Mouse (Mus musculus): Measurements from ENCODE around the gene Hectd4. TPM values are rescaled to one million over a fixed set of nuclear protein-coding genes. Genes with fewer than 3 reads are reported as not detected.
A peak's percentile ranks its signal among the peaks of the same experiment; 100 is the strongest.
"Not testable (repeated sequence)": the region's sequence is repeated elsewhere in the genome, so short reads cannot be mapped to it uniquely, and the experiment has no call there.

Hectd4 gene
- polyA plus RNA-seq, 1 experiment from 2014 or later: 7.6 TPM

- Histone ChIP-seq H3K27ac (no peak overlapping the region), H3K9me3 (replicated peaks) (no peaks in the 10 kb centered on the region), H3K36me3 (peaks cover 100% of the 10 kb centered on the region), H3K4me2 (no peak overlapping the region), H3K9ac (no peak overlapping the region), H3K27me3 (no peaks in the 10 kb centered on the region), H3K4me1 (replicated peaks) (no peaks in the 10 kb centered on the region), H3K4me3 (replicated peaks) (no peak overlapping the region)
- 80% methylated on average over 9 of the region's 9 CpGs for WGBS (ENCODE audit: insufficient replicate concordance)
- ATAC-seq (ENCODE audit: low read depth) (no peak), DNase-seq (no peak)
These were observed 139.2 kb downstream of the Hectd4 start for GRCm38 (mm10) chr5:121359229-121359628.

DNA sequence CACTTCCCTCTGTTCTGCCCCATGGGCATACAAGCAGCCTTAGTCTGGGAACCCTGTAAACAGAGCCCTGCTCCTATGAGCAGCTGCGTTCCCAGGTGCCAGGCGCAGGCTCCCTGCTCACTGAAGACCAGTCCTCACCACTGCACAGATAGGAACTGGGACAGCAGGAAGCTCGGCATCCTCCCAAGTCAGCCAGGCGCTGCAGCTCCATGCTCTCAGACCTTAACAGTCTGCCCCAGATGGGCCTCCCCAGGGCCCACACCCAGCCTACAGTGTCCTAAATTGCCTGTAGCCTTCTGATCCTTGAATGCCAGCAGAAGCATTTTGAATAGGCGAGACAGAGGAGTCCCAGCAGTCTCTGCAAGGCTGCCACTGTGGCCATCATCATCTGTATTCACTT is 141.7 kb downstream of the Hectd4 start:
- no peaks in the 10 kb centered on the region for H3K27me3 ChIP-seq
- no peak overlapping the region for H3K4me3 ChIP-seq (replicated peaks)
- no peaks in the 10 kb centered on the region for H3K9me3 ChIP-seq (replicated peaks)
- H3K27ac ChIP-seq: no peak overlapping the region
- peaks cover 100% of the 10 kb centered on the region for H3K36me3 ChIP-seq
- H3K4me1 ChIP-seq (replicated peaks): peaks cover 7% of the 10 kb centered on the region; the same call in 1 of the 2 replicates
- WGBS (ENCODE audit: insufficient replicate concordance): 90% methylated on average over 5 of the region's 5 CpGs
- no peak overlapping the region for H3K9ac ChIP-seq
- DNase-seq: no peak
- ATAC-seq (ENCODE audit: low read depth): no peak
- no peak overlapping the region for H3K4me2 ChIP-seq

DNA sequence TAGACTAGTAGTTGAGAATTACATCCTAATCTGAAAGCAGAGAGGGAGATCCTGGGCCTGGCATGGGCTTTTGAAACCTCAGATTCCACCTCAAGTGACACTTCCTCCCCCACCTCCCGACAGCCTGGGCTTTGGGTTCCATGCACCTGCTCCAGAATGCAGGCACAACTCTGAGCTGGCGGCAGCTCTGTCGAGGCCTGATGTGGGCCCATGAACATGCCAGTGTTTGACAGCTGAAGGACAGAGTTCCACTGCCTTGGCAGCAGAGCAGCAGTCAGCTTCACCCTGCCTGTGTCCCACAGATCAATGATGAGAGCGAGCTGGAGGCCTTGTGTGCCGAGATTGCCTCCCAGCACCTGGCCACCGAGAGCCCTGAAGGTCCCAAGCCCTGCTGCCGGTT is 143.4 kb downstream of the Hectd4 start:
- H3K27ac ChIP-seq: no peak overlapping the region
- no peaks in the 10 kb centered on the region for H3K27me3 ChIP-seq
- H3K4me3 ChIP-seq (replicated peaks): no peak overlapping the region
- 89% methylated on average over 7 of the region's 7 CpGs for WGBS (ENCODE audit: insufficient replicate concordance)
- H3K4me2 ChIP-seq: no peak overlapping the region
- H3K9me3 ChIP-seq (replicated peaks): no peaks in the 10 kb centered on the region
- H3K36me3 ChIP-seq: peaks cover 100% of the 10 kb centered on the region
- peaks cover 7% of the 10 kb centered on the region; the same call in 1 of the 2 replicates for H3K4me1 ChIP-seq (replicated peaks)
- no peak for DNase-seq
- H3K9ac ChIP-seq: no peak overlapping the region
- no peak for ATAC-seq (ENCODE audit: low read depth)

GRCm38 (mm10) chr5:121366449-121367225 is 146.6 kb downstream of the Hectd4 start:
- Histone ChIP-seq H3K36me3 (peaks cover 87% of the 10 kb centered on the region), H3K4me2 (no peak overlapping the region), H3K9ac (no peak overlapping the region), H3K27me3 (no peaks in the 10 kb centered on the region), H3K4me3 (replicated peaks) (no peak overlapping the region), H3K27ac (no peak overlapping the region), H3K9me3 (replicated peaks) (no peaks in the 10 kb centered on the region), H3K4me1 (replicated peaks) (peaks cover 7% of the 10 kb centered on the region; the same call in 1 of the 2 replicates)
- ATAC-seq (ENCODE audit: low read depth): no peak
- 82% methylated on average over 16 of the region's 16 CpGs for WGBS (ENCODE audit: insufficient replicate concordance)
- DNase-seq: no peak

GRCm38 (mm10) chr5:121367255-121367654 is 147.2 kb downstream of the Hectd4 start:
- Histone ChIP-seq H3K9ac (no peak overlapping the region), H3K27ac (no peak overlapping the region), H3K4me1 (replicated peaks) (peaks cover 7% of the 10 kb centered on the region; the same call in 1 of the 2 replicates), H3K9me3 (replicated peaks) (no peaks in the 10 kb centered on the region), H3K4me2 (no peak overlapping the region), H3K36me3 (peaks cover 87% of the 10 kb centered on the region), H3K27me3 (no peaks in the 10 kb centered on the region), H3K4me3 (replicated peaks) (no peak overlapping the region)
- WGBS (ENCODE audit: insufficient replicate concordance): 76% methylated on average over 4 of the region's 4 CpGs
- ATAC-seq (ENCODE audit: low read depth): peak; percentile 35
- DNase-seq: no peak

DNA sequence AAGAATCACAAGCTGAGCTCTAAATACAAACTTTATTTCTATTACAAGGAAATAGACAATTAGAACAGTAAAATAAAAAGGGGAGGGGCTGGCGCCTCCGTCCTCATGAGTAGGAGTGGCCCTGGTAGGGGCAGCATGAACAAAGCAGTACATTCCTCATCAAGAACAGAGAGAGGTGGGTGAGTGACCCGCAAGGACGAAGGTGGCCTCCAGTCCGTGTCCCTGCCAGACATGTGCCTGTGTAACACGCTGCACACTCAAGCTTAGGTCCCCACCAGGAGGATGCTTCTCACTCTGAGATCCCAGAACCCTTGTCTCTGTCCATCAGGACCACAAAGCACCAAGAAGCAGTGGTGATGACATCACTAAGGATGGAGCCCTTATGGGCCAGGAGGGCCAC is 151.7 kb downstream of the Hectd4 start:
- peaks cover 78% of the 10 kb centered on the region for H3K36me3 ChIP-seq
- H3K9me3 ChIP-seq (replicated peaks): no peaks in the 10 kb centered on the region
- ATAC-seq (ENCODE audit: low read depth) (no peak), DNase-seq (no peak)
- H3K27me3 ChIP-seq: no peaks in the 10 kb centered on the region
- 87% methylated on average over 6 of the region's 6 CpGs for WGBS (ENCODE audit: insufficient replicate concordance)
- no peak overlapping the region for H3K27ac ChIP-seq
- H3K4me1 ChIP-seq (replicated peaks): peaks cover 3% of the 10 kb centered on the region; the same call in 1 of the 2 replicates
- H3K9ac ChIP-seq: no peak overlapping the region
- H3K4me2 ChIP-seq: no peak overlapping the region
- H3K4me3 ChIP-seq (replicated peaks): no peak overlapping the region

- no peak overlapping the region for H3K4me2 ChIP-seq
- peaks cover 73% of the 10 kb centered on the region for H3K36me3 ChIP-seq
- H3K4me3 ChIP-seq (replicated peaks): no peak overlapping the region
- no peak for ATAC-seq (ENCODE audit: low read depth)
- H3K27ac ChIP-seq: no peak overlapping the region
- DNase-seq: no peak
- H3K9ac ChIP-seq: no peak overlapping the region
- WGBS (ENCODE audit: insufficient replicate concordance): 85% methylated on average over 3 of the region's 3 CpGs
- peaks cover 3% of the 10 kb centered on the region; the same call in 1 of the 2 replicates for H3K4me1 ChIP-seq (replicated peaks)
- no peaks in the 10 kb centered on the region for H3K9me3 ChIP-seq (replicated peaks)
- H3K27me3 ChIP-seq: no peaks in the 10 kb centered on the region
These were observed 154.8 kb downstream of the Hectd4 start for GRCm38 (mm10) chr5:121374790-121375189.

- H3K36me3 ChIP-seq: peaks cover 84% of the 10 kb centered on the region
- H3K9me3 ChIP-seq (replicated peaks): not testable (repeated sequence)
These were observed 157.0 kb downstream of the Hectd4 start for GRCm38 (mm10) chr5:121376972-121377371.

GRCm38 (mm10) chr5:121378678-121379256 is 158.7 kb downstream of the Hectd4 start:
- Histone ChIP-seq H3K4me3 (replicated peaks) (no peak overlapping the region), H3K4me2 (no peak overlapping the region), H3K9me3 (replicated peaks) (no peaks in the 10 kb centered on the region), H3K36me3 (peaks cover 66% of the 10 kb centered on the region), H3K27me3 (no peaks in the 10 kb centered on the region), H3K4me1 (replicated peaks) (0 out of 2 replicates have a peak, but pooled peaks cover 7% of the 10 kb centered on the region), H3K9ac (no peak overlapping the region), H3K27ac (no peak overlapping the region)
- ATAC-seq (ENCODE audit: low read depth) (no peak), DNase-seq (no peak)
- WGBS (ENCODE audit: insufficient replicate concordance): 89% methylated on average over 13 of the region's 13 CpGs

More at GRCm38 (mm10) chr5:121376972-121377371, 157.0 kb downstream of the Hectd4 start:
- not testable (repeated sequence) for H3K9ac ChIP-seq; H3K4me3 ChIP-seq (replicated peaks); H3K4me2 ChIP-seq; H3K4me1 ChIP-seq (replicated peaks); ATAC-seq (ENCODE audit: low read depth); DNase-seq; H3K27ac ChIP-seq; H3K27me3 ChIP-seq
- WGBS (ENCODE audit: insufficient replicate concordance): 63% methylated on average over 5 of the region's 5 CpGs

- Histone ChIP-seq H3K4me1 (replicated peaks) (peaks cover 21% of the 10 kb centered on the region), H3K4me2 (no peak overlapping the region), H3K9me3 (replicated peaks) (no peaks in the 10 kb centered on the region), H3K4me3 (replicated peaks) (no peak overlapping the region), H3K27ac (no peak overlapping the region), H3K36me3 (peaks cover 50% of the 10 kb centered on the region), H3K9ac (no peak overlapping the region), H3K27me3 (no peaks in the 10 kb centered on the region)
- no peak for ATAC-seq (ENCODE audit: low read depth)
- WGBS (ENCODE audit: insufficient replicate concordance): 84% methylated on average over 2 of the region's 2 CpGs
- no peak for DNase-seq
These were observed 160.7 kb downstream of the Hectd4 start for GRCm38 (mm10) chr5:121380692-121381091.

DNA sequence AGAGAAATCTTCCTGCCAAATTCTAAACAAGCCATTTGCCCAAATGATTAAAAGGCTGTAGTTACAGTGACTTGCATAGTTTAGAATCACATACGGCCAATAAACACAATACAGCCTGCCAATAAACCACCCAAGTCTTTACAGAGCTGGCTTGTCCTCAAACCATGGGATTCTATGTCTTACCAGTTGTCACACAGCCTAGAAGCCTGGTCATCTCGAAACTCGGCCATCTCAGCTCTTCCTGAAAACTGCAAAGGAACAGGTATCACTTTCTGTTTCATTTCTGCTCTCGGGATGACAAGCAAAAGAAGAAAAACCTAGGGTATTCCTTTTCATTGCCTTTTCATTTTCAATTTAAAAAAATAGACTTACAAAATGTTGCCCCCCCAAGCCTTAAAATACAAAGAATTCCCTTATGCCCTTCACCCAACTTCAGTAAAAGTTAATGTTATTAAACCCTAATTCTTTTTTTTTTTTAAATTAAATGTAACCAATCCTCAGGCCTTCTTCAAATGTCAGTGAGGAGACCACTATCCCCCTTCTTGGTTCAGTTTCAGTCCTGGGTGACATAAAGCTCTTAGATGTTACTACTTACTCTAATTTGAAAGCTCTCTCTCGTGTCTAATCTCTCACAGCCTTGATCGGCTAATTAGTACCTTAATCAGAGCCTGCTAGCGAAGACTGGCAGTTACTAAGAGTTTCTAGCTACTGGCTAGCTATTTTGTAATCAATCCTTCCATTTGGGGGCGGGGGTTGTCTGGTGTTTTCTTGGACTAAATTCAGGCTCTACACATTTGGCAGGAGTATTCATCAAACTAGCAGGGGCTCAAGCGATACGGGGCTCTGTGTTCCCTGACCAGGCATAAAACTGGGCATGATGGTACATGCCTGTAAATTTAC is 164.1 kb downstream of the Hectd4 start:
- no peak for ATAC-seq (ENCODE audit: low read depth)
- Histone ChIP-seq H3K4me2 (peak overlapping the region; percentile 96), H3K27ac (peak overlapping the region; percentile 95), H3K4me3 (replicated peaks) (peak overlapping the region; percentile 76), H3K36me3 (peaks cover 24% of the 10 kb centered on the region), H3K9me3 (replicated peaks) (no peaks in the 10 kb centered on the region), H3K4me1 (replicated peaks) (peaks cover 41% of the 10 kb centered on the region), H3K27me3 (no peaks in the 10 kb centered on the region), H3K9ac (peak overlapping the region; percentile 87)
- no peak for DNase-seq
- 61% methylated on average over 10 of the region's 10 CpGs for WGBS (ENCODE audit: insufficient replicate concordance)

Data from liver, embryonic 13.5 days (tissue).